Mouse (Mus musculus) midbrain, embryonic 11.5 days (tissue): ENCODE data around the gene Gm5617. TPM values are rescaled to one million over a fixed set of nuclear protein-coding genes. Genes with fewer than 3 reads are reported as not detected.
"Not testable (repeated sequence)": the region's sequence is repeated elsewhere in the genome, so short reads cannot be mapped to it uniquely, and the experiment has no call there.

Source experiments
- ATAC-seq: fragments of 200-750 bp; cut with Nextera tagmentation; 2 replicates; pipeline ENCODE4 v1.8.0; 2017; ENCODE audit warnings: moderate TSS enrichment, moderate library complexity; ENCODE audit not compliant: low FRiP score
- DNase-seq: peaks from one replicate; pipeline ENCODE4 v3.0.0; 2015; ENCODE audit warnings: low spot score; ENCODE audit errors: missing footprints
- H3K27ac ChIP-seq: fragments of 300-500 bp; sonication (generic); 2 replicates; pipeline ENCODE4 v1.5.1; 2014; ENCODE audit warnings: low read depth, low read length
- H3K27me3 ChIP-seq: fragments of 300-500 bp; sonication (generic); 2 replicates; pipeline ENCODE4 v1.6.1; 2014; ENCODE audit warnings: mild to moderate bottlenecking, low read length, moderate library complexity, mixed read lengths; ENCODE audit not compliant: control insufficient read depth, insufficient read depth
- H3K36me3 ChIP-seq: fragments of 300-500 bp; sonication (generic); 2 replicates; pipeline ENCODE4 v1.6.1; 2014; ENCODE audit warnings: mild to moderate bottlenecking, low read length, moderate library complexity, mixed read lengths; ENCODE audit not compliant: control insufficient read depth, insufficient read depth
- H3K4me1 ChIP-seq: fragments of 300-500 bp; sonication (generic); 2 replicates; pipeline ENCODE4 v1.6.1; 2014; ENCODE audit warnings: low read length; ENCODE audit not compliant: control insufficient read depth, insufficient read depth
- H3K4me2 ChIP-seq: fragments of 300-500 bp; sonication (generic); 2 replicates; pipeline ENCODE4 v1.6.1; 2014; ENCODE audit warnings: mild to moderate bottlenecking, moderate library complexity
- H3K4me3 ChIP-seq: fragments of 300-500 bp; sonication (generic); 2 replicates; pipeline ENCODE4 v1.5.1; 2014; ENCODE audit warnings: low read depth, low read length
- H3K9ac ChIP-seq: fragments of 300-500 bp; sonication (generic); 2 replicates; pipeline ENCODE4 v1.6.1; 2014; ENCODE audit warnings: low read length
- H3K9me3 ChIP-seq: fragments of 300-500 bp; sonication (generic); 2 replicates; pipeline ENCODE4 v1.6.1; 2016; ENCODE audit warnings: low read length; ENCODE audit not compliant: control insufficient read depth
- WGBS: fragments of 180-500 bp; shearing (Covaris S2); extraction: QIAGEN DNeasy Blood & Tissue Kit; methylation state at CpG from one replicate; pipeline ENCODE4 v1.1.7; 2014; 5-methylcytosine and 5-hydroxymethylcytosine counted together
- polyA plus RNA-seq: library from polyadenylated mRNA; unstranded; fragments of >200 nt; fragmentation: Nextera tagmentation; extraction: Ambion mirVana; gene quantifications from 2 replicates; pipeline ENCODE4 v1.2.1, GENCODE M21; 2014

Gene Gm5617
- polyA plus RNA-seq, 1 experiment from 2014 or later, result 40.6 TPM

DNA sequence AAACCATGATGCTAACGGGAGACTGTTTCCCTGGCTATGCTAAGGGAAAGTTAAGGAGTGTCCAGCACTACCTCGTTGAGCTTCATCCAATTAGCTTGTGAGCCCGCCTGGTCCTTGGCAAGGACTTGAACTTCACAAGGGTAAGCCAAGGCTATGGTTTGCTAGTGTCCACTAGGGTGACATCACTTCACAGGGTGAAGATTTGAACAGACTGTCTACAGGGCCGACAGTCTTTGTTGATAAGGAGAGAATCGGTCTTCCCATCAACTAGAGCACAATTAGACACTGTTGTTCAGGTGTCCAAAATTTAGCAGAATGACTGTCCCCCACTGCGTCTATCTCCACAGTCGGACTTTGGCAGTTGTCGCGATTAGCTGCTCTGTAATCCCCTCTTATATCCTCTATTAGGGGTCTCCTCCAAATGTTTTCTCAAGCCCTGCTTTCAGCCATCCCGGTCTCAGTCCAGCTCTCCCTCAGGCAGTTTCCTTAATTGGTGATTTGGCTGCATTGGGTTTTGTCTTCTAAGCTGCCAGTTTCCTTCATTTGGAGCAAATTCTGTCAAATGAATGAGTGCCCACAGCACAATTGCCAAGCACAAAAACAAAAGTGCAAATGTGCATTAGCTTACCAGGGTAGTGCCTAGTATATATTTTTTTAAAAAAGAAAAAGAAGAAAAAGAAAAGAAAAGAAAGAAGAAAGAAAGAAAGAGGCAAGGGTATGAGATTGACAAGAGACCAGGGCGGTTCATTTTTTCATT, 21.6 kb downstream of the Gm5617 start:
- Histone ChIP-seq H3K4me1 (no peaks in the 10 kb centered on the region), H3K9ac (no peak overlapping the region), H3K27ac (no peak overlapping the region), H3K4me3 (no peak overlapping the region), H3K9me3 (no peaks in the 10 kb centered on the region), H3K27me3 (no peaks in the 10 kb centered on the region), H3K36me3 (no peaks in the 10 kb centered on the region), H3K4me2 (no peak overlapping the region)
- ATAC-seq (no peak), DNase-seq (peak; percentile 72)
- WGBS, result 85% methylated on average over 11 of the region's 11 CpGs

- Histone ChIP-seq H3K9ac (no peak overlapping the region), H3K4me3 (no peak overlapping the region)
These were observed 22.3 kb downstream of the Gm5617 start for GRCm38 (mm10) chr9:48517372-48518130.

GRCm38 (mm10) chr9:48520405-48520804, 25.2 kb downstream of the Gm5617 start:
- H3K9ac ChIP-seq, H3K4me2 ChIP-seq, H3K27me3 ChIP-seq, H3K27ac ChIP-seq, H3K4me3 ChIP-seq, H3K4me1 ChIP-seq, H3K36me3 ChIP-seq, DNase-seq, H3K9me3 ChIP-seq, ATAC-seq: not testable (repeated sequence)
- no CpG with 5 or more reads among the region's 7 CpGs for WGBS

More at GRCm38 (mm10) chr9:48517372-48518130, 22.3 kb downstream of the Gm5617 start:
- H3K4me1 ChIP-seq, result no peaks in the 10 kb centered on the region
- H3K36me3 ChIP-seq, result no peaks in the 10 kb centered on the region
- no peak overlapping the region for H3K4me2 ChIP-seq
- DNase-seq (peak; percentile 80), ATAC-seq (no peak)
- WGBS, result 72% methylated on average over 19 of the region's 19 CpGs
- no peaks in the 10 kb centered on the region for H3K27me3 ChIP-seq
- no peaks in the 10 kb centered on the region for H3K9me3 ChIP-seq
- H3K27ac ChIP-seq, result no peak overlapping the region

- DNase-seq (peak; percentile 77), ATAC-seq (no peak)
- Histone ChIP-seq H3K27ac (no peak overlapping the region), H3K4me3 (no peak overlapping the region), H3K27me3 (no peaks in the 10 kb centered on the region), H3K4me2 (no peak overlapping the region), H3K9ac (no peak overlapping the region), H3K36me3 (no peaks in the 10 kb centered on the region), H3K9me3 (no peaks in the 10 kb centered on the region), H3K4me1 (no peaks in the 10 kb centered on the region)
- WGBS, result 8% methylated on average over 1 of the region's 1 CpGs
These were observed 30.3 kb downstream of the Gm5617 start for GRCm38 (mm10) chr9:48525566-48525965.

GRCm38 (mm10) chr9:48526520-48526919, 31.3 kb downstream of the Gm5617 start:
- Histone ChIP-seq H3K9me3 (no peaks in the 10 kb centered on the region), H3K4me2 (no peak overlapping the region), H3K4me3 (no peak overlapping the region), H3K9ac (no peak overlapping the region), H3K27me3 (no peaks in the 10 kb centered on the region), H3K27ac (no peak overlapping the region), H3K36me3 (no peaks in the 10 kb centered on the region), H3K4me1 (no peaks in the 10 kb centered on the region)
- 89% methylated on average over 4 of the region's 4 CpGs for WGBS
- no peak for ATAC-seq
- DNase-seq, result peak; percentile 6

DNA sequence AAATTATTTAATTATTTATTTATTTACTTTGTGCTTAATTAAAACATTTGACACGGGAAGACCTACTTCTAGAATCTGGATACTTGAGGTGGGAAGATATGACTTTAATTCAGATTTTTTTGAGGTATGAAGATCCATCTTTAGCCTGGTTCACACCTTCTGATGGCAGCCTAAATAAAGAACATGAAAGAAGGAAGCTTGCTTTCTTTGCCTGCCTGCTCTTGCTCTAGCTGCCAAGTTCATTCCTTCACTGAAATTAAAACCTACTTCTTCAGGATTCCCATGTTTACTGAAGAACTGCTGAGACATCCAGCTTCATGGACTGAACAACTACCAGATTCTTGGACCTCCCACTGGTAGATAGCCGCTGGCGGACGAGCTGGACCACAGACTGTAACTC, 36.1 kb downstream of the Gm5617 start:
- Histone ChIP-seq H3K9ac (no peak overlapping the region), H3K9me3 (no peaks in the 10 kb centered on the region), H3K4me2 (no peak overlapping the region), H3K36me3 (no peaks in the 10 kb centered on the region), H3K4me1 (no peaks in the 10 kb centered on the region), H3K27ac (no peak overlapping the region), H3K4me3 (no peak overlapping the region), H3K27me3 (no peaks in the 10 kb centered on the region)
- DNase-seq, result no peak
- 88% methylated on average over 4 of the region's 4 CpGs for WGBS
- no peak for ATAC-seq

DNA sequence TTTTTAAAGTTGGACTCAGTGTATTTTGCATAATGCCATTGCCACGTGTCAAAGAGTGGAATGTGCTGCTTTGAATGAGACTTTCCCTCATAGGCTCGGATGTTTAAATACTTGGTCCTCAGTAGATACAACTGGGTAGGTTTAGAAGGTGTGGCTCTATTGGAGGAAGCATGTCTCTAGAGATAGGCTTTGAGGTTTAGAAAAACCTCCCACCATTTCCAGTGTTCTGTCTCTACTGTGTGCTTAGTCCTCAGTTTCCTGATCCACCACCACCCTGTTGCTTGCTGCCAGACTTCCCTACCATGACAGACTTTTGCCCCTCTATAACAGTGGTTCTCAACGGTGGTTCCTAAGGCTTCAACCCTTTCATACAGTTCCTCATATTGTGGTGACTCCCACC, 37.0 kb downstream of the Gm5617 start:
- Histone ChIP-seq H3K4me1 (no peaks in the 10 kb centered on the region), H3K36me3 (no peaks in the 10 kb centered on the region), H3K4me3 (no peak overlapping the region), H3K9ac (no peak overlapping the region), H3K9me3 (no peaks in the 10 kb centered on the region), H3K27ac (no peak overlapping the region), H3K27me3 (no peaks in the 10 kb centered on the region), H3K4me2 (no peak overlapping the region)
- peak; percentile 79 for DNase-seq
- ATAC-seq, result no peak
- 71% methylated on average over 3 of the region's 3 CpGs for WGBS

DNA sequence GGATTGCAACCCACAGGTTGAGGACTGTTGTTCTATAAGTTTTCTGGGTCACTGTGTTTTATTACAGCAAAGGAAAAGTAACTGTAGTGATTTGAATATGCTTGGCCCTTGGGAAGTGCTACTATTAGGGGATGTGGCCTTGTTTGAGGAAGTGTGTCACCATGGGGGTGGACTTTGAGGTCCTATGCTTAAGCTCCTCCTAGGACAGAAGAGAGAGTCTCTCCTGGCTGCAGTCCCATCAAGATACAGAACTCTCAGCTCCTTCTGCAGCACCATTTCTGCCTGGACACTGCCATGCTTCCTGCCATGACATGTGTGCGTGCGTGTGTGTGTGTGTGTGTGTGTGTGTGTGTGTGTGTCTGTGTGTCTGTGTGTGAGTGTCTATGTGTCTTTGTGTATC, 37.5 kb downstream of the Gm5617 start:
- no peak for ATAC-seq
- no peaks in the 10 kb centered on the region for H3K4me1 ChIP-seq
- H3K27me3 ChIP-seq, result no peaks in the 10 kb centered on the region
- H3K4me2 ChIP-seq, result no peak overlapping the region
- DNase-seq, result no peak
- H3K9me3 ChIP-seq, result no peaks in the 10 kb centered on the region
- no peaks in the 10 kb centered on the region for H3K36me3 ChIP-seq
- H3K27ac ChIP-seq, result no peak overlapping the region
- WGBS, result 90% methylated on average over 2 of the region's 2 CpGs
- H3K9ac ChIP-seq, result no peak overlapping the region
- H3K4me3 ChIP-seq, result no peak overlapping the region

GRCm38 (mm10) chr9:48536414-48536813, 41.2 kb downstream of the Gm5617 start:
- H3K4me1 ChIP-seq, result peaks cover 2% of the 10 kb centered on the region; the same call in 1 of the 2 replicates
- no peak overlapping the region for H3K27ac ChIP-seq
- no peak overlapping the region for H3K4me3 ChIP-seq
- DNase-seq (peak; percentile 79), ATAC-seq (no peak)
- no peaks in the 10 kb centered on the region for H3K27me3 ChIP-seq
- H3K9ac ChIP-seq, result no peak overlapping the region
- H3K9me3 ChIP-seq, result no peaks in the 10 kb centered on the region
- WGBS, result 63% methylated on average over 1 of the region's 1 CpGs
- no peaks in the 10 kb centered on the region for H3K36me3 ChIP-seq
- no peak overlapping the region for H3K4me2 ChIP-seq
